Mouse (Mus musculus): ENCODE measurements at regions not wholly inside any gene's neighbourhood (a gene's known extent, or its start where the extent isn't known, plus 50 kb on each side); places are given as distances from the start of the nearest gene placed in this dataset.
A peak's percentile ranks its signal among the peaks of the same experiment; 100 is the strongest.

GRCm38 (mm10) chr6:49769904-49770720 lies 52.4 kb upstream of the Npy start:
- H3K36me3 ChIP-seq (ENCODE audit: control insufficient read depth, insufficient read depth, low read length): no peaks in the 10 kb centered on the region
- H3K9ac ChIP-seq (ENCODE audit: low read length): no peak overlapping the region
- H3K27me3 ChIP-seq (replicated peaks; ENCODE audit: control insufficient read depth, insufficient read depth, low read length): no peaks in the 10 kb centered on the region
- no peak overlapping the region for H3K4me3 ChIP-seq (ENCODE audit: low read depth, low read length)
- H3K9me3 ChIP-seq (replicated peaks; ENCODE audit: control insufficient read depth, low read length): no peaks in the 10 kb centered on the region
- no peak overlapping the region for H3K27ac ChIP-seq (ENCODE audit: low read depth, low read length)
- H3K4me1 ChIP-seq (ENCODE audit: control insufficient read depth, insufficient read depth, low read length): peaks cover 5% of the 10 kb centered on the region; the same call in 1 of the 2 replicates
- H3K4me2 ChIP-seq (ENCODE audit: low read length): no peak overlapping the region
- 57% methylated on average over 11 of the region's 11 CpGs for WGBS
- ATAC-seq (peak; percentile 81), DNase-seq (ENCODE audit: low spot score) (peak; percentile 52)
